Mouse (Mus musculus): ENCODE data around the gene Ror1.

DNA sequence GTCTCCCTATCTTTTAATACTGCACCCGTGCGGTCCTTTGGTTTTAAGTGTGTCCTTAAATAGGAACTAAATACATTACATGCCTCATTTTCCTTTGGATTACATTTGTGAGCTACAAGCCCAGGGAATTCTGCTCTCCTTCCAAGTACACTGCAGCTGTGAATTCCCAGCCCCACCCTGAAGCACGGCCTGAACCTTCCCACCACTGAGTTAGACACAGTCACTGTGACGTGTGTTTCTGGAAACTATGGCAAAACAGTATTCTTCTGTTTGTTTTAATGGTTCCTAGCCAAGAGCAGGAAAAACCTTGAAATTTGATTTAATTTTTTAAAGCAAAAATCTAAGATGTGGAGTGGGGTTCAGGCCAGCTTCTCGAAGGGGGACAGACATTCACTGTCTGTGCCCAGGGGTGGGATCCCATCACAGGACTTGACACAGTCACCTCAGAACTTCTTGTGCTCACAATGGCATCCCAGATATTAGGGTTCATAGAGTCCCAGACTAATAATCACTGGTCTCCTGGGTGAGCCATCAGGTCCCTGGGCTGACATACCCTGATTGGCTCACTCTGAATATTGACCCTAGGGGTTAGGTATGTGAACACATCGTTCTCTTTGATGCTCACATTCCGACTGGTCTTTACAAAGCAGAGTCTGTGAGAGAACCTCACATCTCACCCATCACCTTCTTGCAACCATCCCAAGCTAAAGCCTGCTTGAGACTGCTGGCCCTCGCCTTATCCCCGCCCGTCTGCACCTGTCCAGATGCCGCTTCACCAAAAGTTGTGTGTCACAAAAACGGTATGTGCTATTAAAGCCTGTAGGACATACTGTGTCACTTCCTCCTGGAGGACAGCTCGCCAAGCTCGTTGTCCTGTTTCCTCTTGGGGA lies 306.2 kb downstream of the Ror1 start:
- no peak for TF ChIP-seq ZC3H11A (IDR thresholded peaks at IDR 0.05; ENCODE audit: borderline replicate concordance, low read depth, low read length)
- no peak for TF ChIP-seq CHD2 (IDR thresholded peaks at IDR 0.05; ENCODE audit: low read depth, low read length)
- TF ChIP-seq HCFC1 (IDR thresholded peaks at IDR 0.05; ENCODE audit: borderline replicate concordance, insufficient read depth, low read length): no peak
